Mouse (Mus musculus): ENCODE data around the gene Gm3854.
A peak's percentile ranks its signal among the peaks of the same experiment; 100 is the strongest.

Gm3854 gene

GRCm38 (mm10) chr7:6386995-6387394 lies 43.4 kb downstream of the Gm3854 start:
- DNase-seq (ENCODE audit: low spot score in 2 of 2): no peak

DNA sequence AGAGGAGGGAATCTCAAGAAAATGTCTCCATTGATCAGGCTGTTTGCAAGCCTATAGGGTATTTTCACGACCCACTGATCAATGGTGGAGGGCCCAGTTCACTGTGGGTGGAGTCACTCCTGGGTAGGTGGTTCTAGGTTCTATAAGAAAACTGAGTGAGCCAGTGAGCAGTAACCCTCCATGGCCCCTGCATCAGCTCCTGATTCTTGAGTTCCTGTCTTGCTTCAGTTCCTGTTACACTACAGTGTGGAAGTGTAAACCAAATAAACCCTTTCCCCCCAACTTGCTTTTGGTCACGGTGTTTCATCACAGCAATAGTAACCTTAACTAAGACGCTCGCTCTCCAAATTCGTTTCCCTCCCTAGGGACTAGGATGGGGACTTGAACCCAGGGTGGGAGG lies 45.4 kb downstream of the Gm3854 start:
- no peak for DNase-seq (ENCODE audit: low spot score in 2 of 2)

GRCm38 (mm10) chr7:6389449-6389848 lies 45.9 kb downstream of the Gm3854 start:
- no peak for DNase-seq (ENCODE audit: low spot score in 2 of 2)

DNA sequence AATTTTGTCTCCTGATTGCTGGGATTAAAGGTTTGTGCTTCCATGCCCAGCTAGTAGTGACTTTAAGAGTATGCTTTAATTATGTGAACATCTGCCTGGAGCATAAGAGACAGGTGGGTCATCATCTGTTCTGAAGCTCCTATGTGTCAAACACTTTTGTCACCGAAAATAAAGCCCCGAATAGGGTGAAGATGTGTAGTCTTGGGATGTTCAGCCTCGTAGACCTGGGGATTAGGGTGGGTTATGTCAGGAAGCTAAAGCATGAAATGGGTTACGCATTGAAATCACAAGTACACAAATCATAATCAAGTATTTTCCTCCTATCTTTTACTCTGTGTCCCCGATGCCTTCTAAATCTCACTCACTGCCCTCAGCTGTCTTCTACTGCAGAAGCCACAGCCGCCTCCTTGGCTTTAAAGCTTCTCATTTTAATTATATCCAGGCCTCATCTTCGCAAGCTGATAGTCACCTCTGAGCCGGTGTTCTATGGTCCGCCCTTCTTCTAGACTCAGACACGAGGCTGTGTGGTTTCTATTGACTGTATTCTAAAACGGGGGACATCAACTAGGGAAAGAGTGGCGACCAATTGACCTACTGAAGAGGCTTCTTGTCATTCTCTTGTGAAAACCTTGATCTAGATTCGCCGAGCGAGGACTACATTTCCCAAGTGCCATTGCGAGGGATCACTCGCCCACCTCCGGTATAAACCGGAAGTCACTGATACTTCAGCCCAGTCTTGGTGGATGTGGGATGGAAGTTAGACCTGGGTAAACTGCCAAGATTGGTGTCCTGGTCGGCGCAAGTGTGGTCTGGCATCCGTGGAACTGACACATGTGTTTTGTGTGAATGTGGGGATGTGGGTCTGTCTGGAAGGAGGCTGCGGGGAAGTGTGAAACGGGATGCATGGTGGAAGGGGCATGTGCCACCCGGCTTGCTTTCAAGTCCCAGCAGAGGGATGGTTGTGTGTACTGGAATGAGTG lies 54.7 kb downstream of the Gm3854 start, which contains the start of gene Smim17:
Gene Smim17, plus strand, starts transcription at position 720 of the 980 bp plus-strand sequence.
- peak; percentile 39 to 42 for DNase-seq (ENCODE audit: low spot score in 2 of 2)
